Mouse (Mus musculus): ENCODE data around the gene Mars2. TPM values are rescaled to one million over a fixed set of nuclear protein-coding genes. Genes with fewer than 3 reads are reported as not detected.

Mars2 gene
- total and polyA plus RNA-seq, 2 experiments = 0.75 to 1.0 TPM

- H3K36me3 ChIP-seq (ENCODE audit: control insufficient read depth, insufficient read depth, low read length) = no peaks in the 10 kb centered on the region
- TF ChIP-seq POLR2A (IDR thresholded peaks at IDR 0.05; ENCODE audit: extremely low read depth, insufficient read depth, low read length) = no peak
- no peak for TF ChIP-seq CTCF (IDR thresholded peaks at IDR 0.05; ENCODE audit: low read depth, low read length)
- peaks cover 13% of the 10 kb centered on the region for H3K4me1 ChIP-seq (ENCODE audit: control insufficient read depth, insufficient read depth, low read length)
- no peak overlapping the region for H3K9ac ChIP-seq (ENCODE audit: low read depth, low read length)
- no peaks in the 10 kb centered on the region for H3K27me3 ChIP-seq (ENCODE audit: control insufficient read depth, insufficient read depth, low read length)
- no peak overlapping the region for H3K4me3 ChIP-seq (ENCODE audit: insufficient read depth, low read depth, low read length)
- H3K79me2 ChIP-seq (ENCODE audit: control insufficient read depth, insufficient read depth, low read length) = no peaks in the 10 kb centered on the region
- H3K27ac ChIP-seq (replicated peaks; ENCODE audit: insufficient read depth, low read depth, low read length) = no peak overlapping the region
- WGBS = 43% methylated on average over 5 of the region's 5 CpGs
- DNase-seq (ENCODE audit: extremely low read depth, low read depth, low spot score) = no peak
These were observed 490 bp upstream of the Mars2 start for GRCm38 (mm10) chr1:55236487-55236886.

- WGBS = under 1% methylated on average over 23 of the region's 23 CpGs
- Histone ChIP-seq H3K27ac (replicated peaks; ENCODE audit: insufficient read depth, low read depth, low read length) (no peak overlapping the region), H3K79me2 (ENCODE audit: control insufficient read depth, insufficient read depth, low read length) (no peaks in the 10 kb centered on the region; the same call in 1 of the 2 replicates), H3K4me1 (ENCODE audit: control insufficient read depth, insufficient read depth, low read length) (peaks cover 13% of the 10 kb centered on the region), H3K36me3 (ENCODE audit: control insufficient read depth, insufficient read depth, low read length) (no peaks in the 10 kb centered on the region), H3K27me3 (ENCODE audit: control insufficient read depth, insufficient read depth, low read length) (no peaks in the 10 kb centered on the region), H3K4me3 (ENCODE audit: insufficient read depth, low read depth, low read length) (peak overlapping the region; percentile 76), H3K9ac (ENCODE audit: low read depth, low read length) (peak overlapping the region; percentile 82)
- DNase-seq (ENCODE audit: extremely low read depth, low read depth, low spot score) = peak; percentile 12
- TF ChIP-seq CTCF (IDR thresholded peaks at IDR 0.05; ENCODE audit: low read depth, low read length) = no peak
- TF ChIP-seq POLR2A (IDR thresholded peaks at IDR 0.05; ENCODE audit: extremely low read depth, insufficient read depth, low read length) = no peak
These were observed 725 bp downstream of the Mars2 start for GRCm38 (mm10) chr1:55237643-55238161.

- TF ChIP-seq POLR2A (IDR thresholded peaks at IDR 0.05; ENCODE audit: extremely low read depth, insufficient read depth, low read length) (no peak), CTCF (IDR thresholded peaks at IDR 0.05; ENCODE audit: low read depth, low read length) (no peak)
- Histone ChIP-seq H3K4me1 (ENCODE audit: control insufficient read depth, insufficient read depth, low read length) (peaks cover 13% of the 10 kb centered on the region), H3K36me3 (ENCODE audit: control insufficient read depth, insufficient read depth, low read length) (no peaks in the 10 kb centered on the region), H3K9ac (ENCODE audit: low read depth, low read length) (no peak overlapping the region), H3K27ac (replicated peaks; ENCODE audit: insufficient read depth, low read depth, low read length) (no peak overlapping the region), H3K4me3 (ENCODE audit: insufficient read depth, low read depth, low read length) (no peak overlapping the region), H3K27me3 (ENCODE audit: control insufficient read depth, insufficient read depth, low read length) (no peaks in the 10 kb centered on the region), H3K79me2 (ENCODE audit: control insufficient read depth, insufficient read depth, low read length) (peaks cover 3% of the 10 kb centered on the region; the same call in 1 of the 2 replicates)
- no peak for DNase-seq (ENCODE audit: extremely low read depth, low read depth, low spot score)
- WGBS = 47% methylated on average over 13 of the region's 13 CpGs
These were observed 1.5 kb downstream of the Mars2 start for GRCm38 (mm10) chr1:55238496-55238895.

GRCm38 (mm10) chr1:55239237-55239636 lies 2.3 kb downstream of the Mars2 start:
- Histone ChIP-seq H3K36me3 (ENCODE audit: control insufficient read depth, insufficient read depth, low read length) (no peaks in the 10 kb centered on the region), H3K79me2 (ENCODE audit: control insufficient read depth, insufficient read depth, low read length) (peaks cover 3% of the 10 kb centered on the region; the same call in 1 of the 2 replicates), H3K27me3 (ENCODE audit: control insufficient read depth, insufficient read depth, low read length) (no peaks in the 10 kb centered on the region), H3K27ac (replicated peaks; ENCODE audit: insufficient read depth, low read depth, low read length) (no peak overlapping the region), H3K9ac (ENCODE audit: low read depth, low read length) (no peak overlapping the region), H3K4me3 (ENCODE audit: insufficient read depth, low read depth, low read length) (no peak overlapping the region), H3K4me1 (ENCODE audit: control insufficient read depth, insufficient read depth, low read length) (peaks cover 13% of the 10 kb centered on the region)
- WGBS = 6% methylated on average over 1 of the region's 1 CpGs
- peak; percentile 59 for DNase-seq (ENCODE audit: extremely low read depth, low read depth, low spot score)
- 0 out of 2 replicates have a peak, but pooled peaks have one; percentile 26 for TF ChIP-seq CTCF (IDR thresholded peaks at IDR 0.05; ENCODE audit: low read depth, low read length)
- TF ChIP-seq POLR2A (IDR thresholded peaks at IDR 0.05; ENCODE audit: extremely low read depth, insufficient read depth, low read length) = no peak

GRCm38 (mm10) chr1:55246374-55246773 lies 9.4 kb downstream of the Mars2 start:
- no peaks in the 10 kb centered on the region for H3K27me3 ChIP-seq (ENCODE audit: control insufficient read depth, insufficient read depth, low read length)
- no peaks in the 10 kb centered on the region for H3K4me1 ChIP-seq (ENCODE audit: control insufficient read depth, insufficient read depth, low read length)
- H3K4me3 ChIP-seq (ENCODE audit: insufficient read depth, low read depth, low read length) = no peak overlapping the region
- no peak overlapping the region for H3K9ac ChIP-seq (ENCODE audit: low read depth, low read length)
- WGBS = 77% methylated on average over 2 of the region's 2 CpGs
- no peak for TF ChIP-seq CTCF (IDR thresholded peaks at IDR 0.05; ENCODE audit: low read depth, low read length)
- no peak for TF ChIP-seq POLR2A (IDR thresholded peaks at IDR 0.05; ENCODE audit: extremely low read depth, insufficient read depth, low read length)
- no peak overlapping the region for H3K27ac ChIP-seq (replicated peaks; ENCODE audit: insufficient read depth, low read depth, low read length)
- H3K79me2 ChIP-seq (ENCODE audit: control insufficient read depth, insufficient read depth, low read length) = peaks cover 3% of the 10 kb centered on the region; the same call in 1 of the 2 replicates
- no peak for DNase-seq (ENCODE audit: extremely low read depth, low read depth, low spot score)
- H3K36me3 ChIP-seq (ENCODE audit: control insufficient read depth, insufficient read depth, low read length) = no peaks in the 10 kb centered on the region

GRCm38 (mm10) chr1:55264385-55264784 lies 27.4 kb downstream of the Mars2 start:
- Histone ChIP-seq H3K9ac (ENCODE audit: low read depth, low read length) (no peak overlapping the region), H3K27ac (replicated peaks; ENCODE audit: insufficient read depth, low read depth, low read length) (no peak overlapping the region), H3K36me3 (ENCODE audit: control insufficient read depth, insufficient read depth, low read length) (no peaks in the 10 kb centered on the region), H3K27me3 (ENCODE audit: control insufficient read depth, insufficient read depth, low read length) (no peaks in the 10 kb centered on the region), H3K4me1 (ENCODE audit: control insufficient read depth, insufficient read depth, low read length) (no peaks in the 10 kb centered on the region), H3K79me2 (ENCODE audit: control insufficient read depth, insufficient read depth, low read length) (no peaks in the 10 kb centered on the region), H3K4me3 (ENCODE audit: insufficient read depth, low read depth, low read length) (no peak overlapping the region)
- DNase-seq (ENCODE audit: extremely low read depth, low read depth, low spot score) = no peak
- no peak for TF ChIP-seq CTCF (IDR thresholded peaks at IDR 0.05; ENCODE audit: low read depth, low read length)
- no peak for TF ChIP-seq POLR2A (IDR thresholded peaks at IDR 0.05; ENCODE audit: extremely low read depth, insufficient read depth, low read length)
- 29% methylated on average over 2 of the region's 2 CpGs for WGBS
